Mouse (Mus musculus) C2C12 (cell line): ENCODE measurements around the gene Pcyt1b.

Experiments
- CTCF ChIP-seq: IDR thresholded peaks from one replicate; pipeline ENCODE4 v1.5.1; 2011; ENCODE audit not compliant: control insufficient read depth, insufficient read depth, insufficient read length
- FOSL1 ChIP-seq: IDR thresholded peaks from one replicate; pipeline ENCODE4 v1.8.0; 2011; ENCODE audit warnings: mild to moderate bottlenecking, low read length; ENCODE audit not compliant: poor library complexity, insufficient read depth, severe bottlenecking
- MAX ChIP-seq: IDR thresholded peaks from one replicate; pipeline ENCODE4 v1.6.1; 2011; ENCODE audit warnings: mild to moderate bottlenecking, control low read depth
- MYOG ChIP-seq: IDR thresholded peaks from one replicate; pipeline ENCODE4 v1.6.1; 2011; ENCODE audit not compliant: control insufficient read depth, insufficient read length; ENCODE audit errors: extremely low read depth
- USF1 ChIP-seq: IDR thresholded peaks from one replicate; pipeline ENCODE4 v1.6.1; 2011; ENCODE audit warnings: low read depth, mild to moderate bottlenecking, control low read depth, moderate library complexity

DNA sequence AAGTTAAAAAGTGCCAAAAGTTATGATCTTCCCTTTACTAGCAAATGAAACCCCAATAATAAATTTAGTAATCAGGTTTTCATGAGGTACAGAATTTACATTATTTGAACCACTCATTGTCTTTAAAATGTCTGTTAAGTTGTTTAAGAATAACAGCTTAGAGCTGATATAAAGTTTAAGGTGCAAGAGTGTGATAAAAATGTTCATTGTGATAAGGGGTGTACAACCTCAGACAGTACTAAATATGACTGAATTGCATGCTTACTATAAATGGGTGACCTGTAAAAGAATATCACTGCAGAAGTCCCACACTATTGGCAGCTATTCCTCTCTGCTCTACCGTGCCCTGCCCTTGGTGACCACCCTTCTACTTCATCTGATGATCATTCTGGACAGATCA lies 134.9 kb downstream of the Pcyt1b start:
- no peak for TF ChIP-seq MYOG
- TF ChIP-seq CTCF = no peak
- TF ChIP-seq FOSL1 = no peak
- no peak for TF ChIP-seq USF1
- TF ChIP-seq MAX = no peak
